Mouse (Mus musculus): ENCODE results near the gene Jkamp. TPM values are rescaled to one million over a fixed set of nuclear protein-coding genes. Genes with fewer than 3 reads are reported as not detected.
"Not testable (repeated sequence)": the region's sequence is repeated elsewhere in the genome, so short reads cannot be mapped to it uniquely, and the experiment has no call there.

Jkamp gene
- 65.0 and 71.4 TPM in 2 replicates for polyA plus RNA-seq (2015; fragmentation: Nextera tagmentation; extraction: Ambion mirVana)

GRCm38 (mm10) chr12:72085329-72086165 is at the start of gene Jkamp, which contains the start of gene L3hypdh:
TSS of gene Jkamp (plus strand) at chr12:72085589.
TSS of gene L3hypdh (minus strand) at chr12:72085439.
- peak within 1 kb of the TSS; percentile 89 for H3K9ac ChIP-seq (ENCODE audit: low read length)
- peak within 1 kb of the TSS; percentile 98 for H3K27ac ChIP-seq (ENCODE audit: low read length)
- H3K4me2 ChIP-seq (ENCODE audit: low read depth, low read length) = peak within 1 kb of the TSS; percentile 92
- H3K9me3 ChIP-seq (ENCODE audit: control insufficient read depth, low read length) = no peaks in the 10 kb centered on the region
- H3K36me3 ChIP-seq (ENCODE audit: control insufficient read depth, insufficient read depth, low read length) = no peaks in the 10 kb centered on the region
- ATAC-seq (ENCODE audit: low read depth) = peak; percentile 97
- under 1% methylated on average over 52 of the region's 60 CpGs for whole genome bisulfite sequencing
- H3K27me3 ChIP-seq (ENCODE audit: control insufficient read depth, insufficient read depth, low read depth, low read length) = no peaks in the 10 kb centered on the region
- H3K4me3 ChIP-seq (ENCODE audit: low read length) = peak within 1 kb of the TSS; percentile 90
- peaks cover 24% of the 10 kb centered on the region for H3K4me1 ChIP-seq (replicated peaks; ENCODE audit: control insufficient read depth, insufficient read depth, low read length)

GRCm38 (mm10) chr12:72036097-72036661 is 49.2 kb upstream of the Jkamp start:
- no peaks in the 10 kb centered on the region for H3K27me3 ChIP-seq (ENCODE audit: control insufficient read depth, insufficient read depth, low read depth, low read length)
- H3K4me1 ChIP-seq (replicated peaks; ENCODE audit: control insufficient read depth, insufficient read depth, low read length) = peaks cover 4% of the 10 kb centered on the region
- no peak for ATAC-seq (ENCODE audit: low read depth)
- no peak overlapping the region for H3K4me3 ChIP-seq (ENCODE audit: low read length)
- no peak overlapping the region for H3K4me2 ChIP-seq (ENCODE audit: low read depth, low read length)
- no peak overlapping the region for H3K9ac ChIP-seq (ENCODE audit: low read length)
- 0 out of 2 replicates have a peak overlapping the region, but pooled peaks have one; percentile 12 for H3K27ac ChIP-seq (ENCODE audit: low read length)
- 30% methylated on average over 9 of the region's 9 CpGs for WGBS
- H3K36me3 ChIP-seq (ENCODE audit: control insufficient read depth, insufficient read depth, low read length) = no peaks in the 10 kb centered on the region
- no peaks in the 10 kb centered on the region for H3K9me3 ChIP-seq (ENCODE audit: control insufficient read depth, low read length)

- ATAC-seq (ENCODE audit: low read depth) = no peak
- WGBS = 71% methylated on average over 6 of the region's 6 CpGs
- Histone ChIP-seq H3K4me2 (ENCODE audit: low read depth, low read length) (no peak overlapping the region), H3K27ac (ENCODE audit: low read length) (no peak overlapping the region), H3K4me1 (replicated peaks; ENCODE audit: control insufficient read depth, insufficient read depth, low read length) (peaks cover 4% of the 10 kb centered on the region), H3K4me3 (ENCODE audit: low read length) (no peak overlapping the region), H3K9ac (ENCODE audit: low read length) (no peak overlapping the region), H3K36me3 (ENCODE audit: control insufficient read depth, insufficient read depth, low read length) (no peaks in the 10 kb centered on the region), H3K9me3 (ENCODE audit: control insufficient read depth, low read length) (no peaks in the 10 kb centered on the region), H3K27me3 (ENCODE audit: control insufficient read depth, insufficient read depth, low read depth, low read length) (no peaks in the 10 kb centered on the region)
Measured at GRCm38 (mm10) chr12:72037049-72037448, 48.3 kb upstream of the Jkamp start.

GRCm38 (mm10) chr12:72038866-72039265 is 46.5 kb upstream of the Jkamp start:
- Histone ChIP-seq H3K4me2 (ENCODE audit: low read depth, low read length) (no peak overlapping the region), H3K27me3 (ENCODE audit: control insufficient read depth, insufficient read depth, low read depth, low read length) (no peaks in the 10 kb centered on the region), H3K27ac (ENCODE audit: low read length) (no peak overlapping the region), H3K9ac (ENCODE audit: low read length) (no peak overlapping the region), H3K4me1 (replicated peaks; ENCODE audit: control insufficient read depth, insufficient read depth, low read length) (peaks cover 4% of the 10 kb centered on the region), H3K36me3 (ENCODE audit: control insufficient read depth, insufficient read depth, low read length) (no peaks in the 10 kb centered on the region), H3K9me3 (ENCODE audit: control insufficient read depth, low read length) (no peaks in the 10 kb centered on the region), H3K4me3 (ENCODE audit: low read length) (no peak overlapping the region)
- no peak for ATAC-seq (ENCODE audit: low read depth)
- WGBS = 60% methylated on average over 2 of the region's 2 CpGs

- H3K27ac ChIP-seq (ENCODE audit: low read length) = no peak overlapping the region
- no peaks in the 10 kb centered on the region for H3K9me3 ChIP-seq (ENCODE audit: control insufficient read depth, low read length)
- 36% methylated on average over 8 of the region's 8 CpGs for WGBS
- no peak overlapping the region for H3K4me2 ChIP-seq (ENCODE audit: low read depth, low read length)
- no peak overlapping the region for H3K9ac ChIP-seq (ENCODE audit: low read length)
- H3K4me3 ChIP-seq (ENCODE audit: low read length) = no peak overlapping the region
- ATAC-seq (ENCODE audit: low read depth) = no peak
- H3K27me3 ChIP-seq (ENCODE audit: control insufficient read depth, insufficient read depth, low read depth, low read length) = no peaks in the 10 kb centered on the region
- H3K36me3 ChIP-seq (ENCODE audit: control insufficient read depth, insufficient read depth, low read length) = no peaks in the 10 kb centered on the region
- H3K4me1 ChIP-seq (replicated peaks; ENCODE audit: control insufficient read depth, insufficient read depth, low read length) = peaks cover 4% of the 10 kb centered on the region
Measured at GRCm38 (mm10) chr12:72039501-72039900, 45.9 kb upstream of the Jkamp start.

GRCm38 (mm10) chr12:72041238-72041637 is 44.2 kb upstream of the Jkamp start:
- no peaks in the 10 kb centered on the region for H3K36me3 ChIP-seq (ENCODE audit: control insufficient read depth, insufficient read depth, low read length)
- H3K4me3 ChIP-seq (ENCODE audit: low read length) = no peak overlapping the region
- H3K4me1 ChIP-seq (replicated peaks; ENCODE audit: control insufficient read depth, insufficient read depth, low read length) = peaks cover 2% of the 10 kb centered on the region
- H3K4me2 ChIP-seq (ENCODE audit: low read depth, low read length) = no peak overlapping the region
- H3K9ac ChIP-seq (ENCODE audit: low read length) = no peak overlapping the region
- H3K27me3 ChIP-seq (ENCODE audit: control insufficient read depth, insufficient read depth, low read depth, low read length) = no peaks in the 10 kb centered on the region
- H3K27ac ChIP-seq (ENCODE audit: low read length) = no peak overlapping the region
- H3K9me3 ChIP-seq (ENCODE audit: control insufficient read depth, low read length) = no peaks in the 10 kb centered on the region
- ATAC-seq (ENCODE audit: low read depth) = no peak
- 91% methylated on average over 3 of the region's 3 CpGs for WGBS

- no peak overlapping the region for H3K27ac ChIP-seq (ENCODE audit: low read length)
- no peak overlapping the region for H3K4me2 ChIP-seq (ENCODE audit: low read depth, low read length)
- WGBS = under 1% methylated on average over 2 of the region's 2 CpGs
- H3K36me3 ChIP-seq (ENCODE audit: control insufficient read depth, insufficient read depth, low read length) = no peaks in the 10 kb centered on the region
- H3K4me3 ChIP-seq (ENCODE audit: low read length) = no peak overlapping the region
- no peak overlapping the region for H3K9ac ChIP-seq (ENCODE audit: low read length)
- no peaks in the 10 kb centered on the region for H3K4me1 ChIP-seq (replicated peaks; ENCODE audit: control insufficient read depth, insufficient read depth, low read length)
- ATAC-seq (ENCODE audit: low read depth) = no peak
- peaks cover 4% of the 10 kb centered on the region for H3K9me3 ChIP-seq (ENCODE audit: control insufficient read depth, low read length)
- no peaks in the 10 kb centered on the region for H3K27me3 ChIP-seq (ENCODE audit: control insufficient read depth, insufficient read depth, low read depth, low read length)
Measured at GRCm38 (mm10) chr12:72047513-72047912, 37.9 kb upstream of the Jkamp start.

GRCm38 (mm10) chr12:72050156-72050555 is 35.2 kb upstream of the Jkamp start:
- H3K4me2 ChIP-seq (ENCODE audit: low read depth, low read length); ATAC-seq (ENCODE audit: low read depth); H3K27ac ChIP-seq (ENCODE audit: low read length); H3K4me3 ChIP-seq (ENCODE audit: low read length); H3K27me3 ChIP-seq (ENCODE audit: control insufficient read depth, insufficient read depth, low read depth, low read length); H3K36me3 ChIP-seq (ENCODE audit: control insufficient read depth, insufficient read depth, low read length); H3K9ac ChIP-seq (ENCODE audit: low read length); H3K4me1 ChIP-seq (replicated peaks; ENCODE audit: control insufficient read depth, insufficient read depth, low read length); H3K9me3 ChIP-seq (ENCODE audit: control insufficient read depth, low read length): not testable (repeated sequence)
- 79% methylated on average over 5 of the region's 5 CpGs for WGBS

- no peak overlapping the region for H3K27ac ChIP-seq (ENCODE audit: low read length)
- no peaks in the 10 kb centered on the region for H3K27me3 ChIP-seq (ENCODE audit: control insufficient read depth, insufficient read depth, low read depth, low read length)
- WGBS = 75% methylated on average over 4 of the region's 4 CpGs
- no peak overlapping the region for H3K4me2 ChIP-seq (ENCODE audit: low read depth, low read length)
- ATAC-seq (ENCODE audit: low read depth) = no peak
- H3K9ac ChIP-seq (ENCODE audit: low read length) = no peak overlapping the region
- H3K4me1 ChIP-seq (replicated peaks; ENCODE audit: control insufficient read depth, insufficient read depth, low read length) = no peaks in the 10 kb centered on the region
- H3K36me3 ChIP-seq (ENCODE audit: control insufficient read depth, insufficient read depth, low read length) = no peaks in the 10 kb centered on the region
- H3K4me3 ChIP-seq (ENCODE audit: low read length) = no peak overlapping the region
- H3K9me3 ChIP-seq (ENCODE audit: control insufficient read depth, low read length) = peaks cover 4% of the 10 kb centered on the region
Measured at GRCm38 (mm10) chr12:72050821-72051220, 34.6 kb upstream of the Jkamp start.

All from lung, embryonic 16.5 days (tissue).